Mouse (Mus musculus): ENCODE data around the gene Fbrsl1. TPM values are rescaled to one million over a fixed set of nuclear protein-coding genes. Genes with fewer than 3 reads are reported as not detected.

Gene Fbrsl1
- polyA plus RNA-seq, 1 experiment from 2014 or later: 4.3 TPM

GRCm38 (mm10) chr5:110420201-110420600 lies 28.1 kb downstream of the Fbrsl1 start:
- WGBS: 86% methylated on average over 4 of the region's 4 CpGs
- Histone ChIP-seq H3K4me2 (ENCODE audit: low read depth, low read length) (no peak overlapping the region), H3K27me3 (replicated peaks; ENCODE audit: control insufficient read depth, insufficient read depth, low read length) (no peaks in the 10 kb centered on the region), H3K36me3 (ENCODE audit: control insufficient read depth, insufficient read depth, low read length) (no peaks in the 10 kb centered on the region), H3K9me3 (ENCODE audit: control insufficient read depth, low read length) (no peaks in the 10 kb centered on the region), H3K4me3 (ENCODE audit: low read length) (no peak overlapping the region), H3K27ac (ENCODE audit: low read length) (no peak overlapping the region), H3K4me1 (ENCODE audit: control insufficient read depth, insufficient read depth, low read length) (peaks cover 6% of the 10 kb centered on the region; the same call in 1 of the 2 replicates), H3K9ac (ENCODE audit: low read depth, low read length) (no peak overlapping the region)
- no peak for ATAC-seq

DNA sequence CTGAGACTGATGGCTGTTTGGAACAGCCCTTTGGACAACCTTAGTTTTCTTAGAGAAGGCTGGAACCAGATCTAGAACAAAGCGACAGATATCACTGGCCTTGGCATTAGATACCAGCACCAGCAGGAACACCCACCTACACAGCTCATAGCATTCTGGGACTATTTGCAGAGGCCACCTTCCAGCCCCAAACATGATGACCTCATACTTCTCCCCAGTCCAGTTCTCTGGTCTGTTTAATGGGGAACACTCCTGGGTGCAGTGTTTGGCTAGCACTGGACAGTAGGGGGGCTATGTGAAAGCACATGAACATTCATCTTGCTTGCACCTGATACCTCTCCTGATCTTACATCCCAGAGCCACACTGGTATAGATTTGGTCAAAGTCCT lies 29.8 kb downstream of the Fbrsl1 start:
- H3K27ac ChIP-seq (ENCODE audit: low read length): no peak overlapping the region
- peaks cover 6% of the 10 kb centered on the region; the same call in 1 of the 2 replicates for H3K4me1 ChIP-seq (ENCODE audit: control insufficient read depth, insufficient read depth, low read length)
- WGBS: 82% methylated on average over 1 of the region's 1 CpGs
- no peak overlapping the region for H3K9ac ChIP-seq (ENCODE audit: low read depth, low read length)
- ATAC-seq: no peak
- H3K36me3 ChIP-seq (ENCODE audit: control insufficient read depth, insufficient read depth, low read length): no peaks in the 10 kb centered on the region
- no peaks in the 10 kb centered on the region for H3K9me3 ChIP-seq (ENCODE audit: control insufficient read depth, low read length)
- H3K4me2 ChIP-seq (ENCODE audit: low read depth, low read length): no peak overlapping the region
- H3K4me3 ChIP-seq (ENCODE audit: low read length): no peak overlapping the region
- H3K27me3 ChIP-seq (replicated peaks; ENCODE audit: control insufficient read depth, insufficient read depth, low read length): no peaks in the 10 kb centered on the region

DNA sequence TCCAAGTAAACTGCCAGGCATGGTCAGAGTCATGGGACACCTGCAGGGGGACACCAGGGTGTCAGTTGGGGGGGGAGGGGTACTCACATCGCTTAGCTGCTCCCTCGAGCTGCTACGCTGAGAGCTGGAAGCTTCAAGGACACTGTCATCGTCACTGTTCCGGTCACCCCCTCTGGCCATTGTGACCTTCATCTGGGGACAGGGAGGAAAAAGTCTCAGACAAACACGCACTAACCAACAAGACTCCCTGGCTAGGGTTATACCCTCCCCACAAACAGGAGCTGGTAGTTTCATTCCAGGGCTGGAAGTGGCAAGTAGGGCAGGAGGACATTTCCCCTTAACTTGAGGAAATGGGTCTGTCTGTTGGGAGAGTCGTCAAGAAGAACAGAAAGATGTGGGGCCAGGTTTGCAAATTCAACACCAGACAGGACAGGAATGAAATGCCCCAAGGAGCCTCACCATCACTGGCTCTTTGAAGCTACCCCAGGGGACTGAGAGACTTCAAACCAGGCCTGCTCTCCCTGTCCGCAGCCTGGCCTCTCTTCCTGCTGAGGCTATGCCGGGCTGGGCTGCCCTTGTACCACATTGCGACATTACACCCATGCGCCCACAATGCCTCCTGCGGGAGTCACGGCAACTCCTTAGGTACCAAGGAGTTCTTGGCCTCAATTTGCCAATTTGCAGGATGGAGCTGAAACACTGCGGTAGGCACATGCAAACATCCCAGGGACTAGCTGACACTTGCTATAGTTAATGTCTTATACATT lies 30.4 kb downstream of the Fbrsl1 start:
- Histone ChIP-seq H3K4me2 (ENCODE audit: low read depth, low read length) (no peak overlapping the region), H3K4me1 (ENCODE audit: control insufficient read depth, insufficient read depth, low read length) (peaks cover 6% of the 10 kb centered on the region; the same call in 1 of the 2 replicates)
- WGBS: 61% methylated on average over 14 of the region's 14 CpGs

GRCm38 (mm10) chr5:110416825-110417401 lies 31.4 kb downstream of the Fbrsl1 start:
- no peaks in the 10 kb centered on the region for H3K27me3 ChIP-seq (replicated peaks; ENCODE audit: control insufficient read depth, insufficient read depth, low read length)
- H3K4me3 ChIP-seq (ENCODE audit: low read length): no peak overlapping the region
- no peak overlapping the region for H3K9ac ChIP-seq (ENCODE audit: low read depth, low read length)
- 37% methylated on average over 7 of the region's 7 CpGs for WGBS
- no peak for ATAC-seq
- peaks cover 6% of the 10 kb centered on the region; the same call in 1 of the 2 replicates for H3K4me1 ChIP-seq (ENCODE audit: control insufficient read depth, insufficient read depth, low read length)
- no peak overlapping the region for H3K27ac ChIP-seq (ENCODE audit: low read length)
- H3K4me2 ChIP-seq (ENCODE audit: low read depth, low read length): no peak overlapping the region
- no peaks in the 10 kb centered on the region for H3K36me3 ChIP-seq (ENCODE audit: control insufficient read depth, insufficient read depth, low read length)
- H3K9me3 ChIP-seq (ENCODE audit: control insufficient read depth, low read length): no peaks in the 10 kb centered on the region

More for the DNA sequence above, 30.4 kb downstream of the Fbrsl1 start:
- no peak overlapping the region for H3K27ac ChIP-seq (ENCODE audit: low read length)
- ATAC-seq: no peak
- no peaks in the 10 kb centered on the region for H3K36me3 ChIP-seq (ENCODE audit: control insufficient read depth, insufficient read depth, low read length)
- no peak overlapping the region for H3K4me3 ChIP-seq (ENCODE audit: low read length)
- H3K27me3 ChIP-seq (replicated peaks; ENCODE audit: control insufficient read depth, insufficient read depth, low read length): no peaks in the 10 kb centered on the region
- no peaks in the 10 kb centered on the region for H3K9me3 ChIP-seq (ENCODE audit: control insufficient read depth, low read length)
- no peak overlapping the region for H3K9ac ChIP-seq (ENCODE audit: low read depth, low read length)

- Histone ChIP-seq H3K4me1 (ENCODE audit: control insufficient read depth, insufficient read depth, low read length) (0 out of 2 replicates have a peak, but pooled peaks cover 6% of the 10 kb centered on the region), H3K27ac (ENCODE audit: low read length) (no peak overlapping the region), H3K27me3 (replicated peaks; ENCODE audit: control insufficient read depth, insufficient read depth, low read length) (no peaks in the 10 kb centered on the region), H3K4me2 (ENCODE audit: low read depth, low read length) (no peak overlapping the region), H3K9ac (ENCODE audit: low read depth, low read length) (no peak overlapping the region), H3K36me3 (ENCODE audit: control insufficient read depth, insufficient read depth, low read length) (no peaks in the 10 kb centered on the region), H3K9me3 (ENCODE audit: control insufficient read depth, low read length) (no peaks in the 10 kb centered on the region), H3K4me3 (ENCODE audit: low read length) (no peak overlapping the region)
- 52% methylated on average over 13 of the region's 13 CpGs for WGBS
- ATAC-seq: no peak
Measured at GRCm38 (mm10) chr5:110415806-110416700, 32.2 kb downstream of the Fbrsl1 start.

DNA sequence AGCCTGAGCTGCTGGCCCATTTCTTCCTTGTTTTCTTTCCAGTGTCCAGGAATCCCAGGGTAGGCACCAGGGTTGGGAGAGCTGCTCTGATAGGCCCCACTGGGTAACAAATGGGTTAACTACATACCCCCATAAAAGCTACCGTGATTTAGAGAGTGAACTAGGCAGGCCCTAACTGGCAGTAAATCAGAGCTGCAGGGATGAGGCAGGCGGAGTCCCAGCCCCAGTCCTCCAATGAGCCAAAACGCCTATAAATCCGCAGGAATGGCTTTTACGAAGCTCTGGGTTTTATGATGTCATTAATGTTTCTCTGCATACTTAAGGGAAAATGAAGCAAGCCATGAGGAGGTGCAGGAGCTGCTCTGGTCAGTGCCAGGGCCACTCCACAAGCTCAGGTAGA lies 33.3 kb downstream of the Fbrsl1 start:
- no peak overlapping the region for H3K9ac ChIP-seq (ENCODE audit: low read depth, low read length)
- no peaks in the 10 kb centered on the region for H3K36me3 ChIP-seq (ENCODE audit: control insufficient read depth, insufficient read depth, low read length)
- 42% methylated on average over 5 of the region's 5 CpGs for WGBS
- no peak for ATAC-seq
- H3K27ac ChIP-seq (ENCODE audit: low read length): no peak overlapping the region
- 0 out of 2 replicates have a peak, but pooled peaks cover 6% of the 10 kb centered on the region for H3K4me1 ChIP-seq (ENCODE audit: control insufficient read depth, insufficient read depth, low read length)
- H3K9me3 ChIP-seq (ENCODE audit: control insufficient read depth, low read length): no peaks in the 10 kb centered on the region
- no peak overlapping the region for H3K4me3 ChIP-seq (ENCODE audit: low read length)
- no peak overlapping the region for H3K4me2 ChIP-seq (ENCODE audit: low read depth, low read length)
- H3K27me3 ChIP-seq (replicated peaks; ENCODE audit: control insufficient read depth, insufficient read depth, low read length): no peaks in the 10 kb centered on the region

- no peaks in the 10 kb centered on the region for H3K27me3 ChIP-seq (replicated peaks; ENCODE audit: control insufficient read depth, insufficient read depth, low read length)
- no peaks in the 10 kb centered on the region for H3K36me3 ChIP-seq (ENCODE audit: control insufficient read depth, insufficient read depth, low read length)
- 80% methylated on average over 14 of the region's 14 CpGs for WGBS
- H3K27ac ChIP-seq (ENCODE audit: low read length): no peak overlapping the region
- no peak overlapping the region for H3K4me2 ChIP-seq (ENCODE audit: low read depth, low read length)
- H3K4me1 ChIP-seq (ENCODE audit: control insufficient read depth, insufficient read depth, low read length): no peaks in the 10 kb centered on the region
- H3K4me3 ChIP-seq (ENCODE audit: low read length): no peak overlapping the region
- no peak for ATAC-seq
- no peaks in the 10 kb centered on the region for H3K9me3 ChIP-seq (ENCODE audit: control insufficient read depth, low read length)
- no peak overlapping the region for H3K9ac ChIP-seq (ENCODE audit: low read depth, low read length)
Measured at GRCm38 (mm10) chr5:110413018-110413417, 35.3 kb downstream of the Fbrsl1 start.

DNA sequence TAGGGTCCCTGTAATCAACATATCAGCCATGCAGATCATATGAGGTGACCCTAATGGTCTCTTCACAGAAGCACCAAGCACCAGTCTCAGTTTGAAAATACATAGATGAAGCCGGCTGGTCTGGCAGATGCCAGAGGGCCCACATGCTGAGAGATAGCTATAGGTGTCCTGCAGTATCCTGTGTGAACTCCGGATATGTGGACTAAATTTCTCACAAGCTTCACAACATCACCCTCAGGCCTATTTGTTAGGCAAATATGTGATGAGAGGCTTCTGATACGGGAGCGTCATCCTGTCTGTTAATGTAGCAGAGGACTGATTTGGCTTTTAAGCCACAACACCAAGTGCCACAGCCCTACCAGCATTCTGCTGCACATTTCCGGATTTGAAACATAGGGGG lies 37.9 kb downstream of the Fbrsl1 start:
- Histone ChIP-seq H3K4me3 (ENCODE audit: low read length) (no peak overlapping the region), H3K9ac (ENCODE audit: low read depth, low read length) (no peak overlapping the region), H3K27ac (ENCODE audit: low read length) (no peak overlapping the region), H3K4me2 (ENCODE audit: low read depth, low read length) (no peak overlapping the region), H3K9me3 (ENCODE audit: control insufficient read depth, low read length) (no peaks in the 10 kb centered on the region), H3K27me3 (replicated peaks; ENCODE audit: control insufficient read depth, insufficient read depth, low read length) (no peaks in the 10 kb centered on the region), H3K36me3 (ENCODE audit: control insufficient read depth, insufficient read depth, low read length) (no peaks in the 10 kb centered on the region), H3K4me1 (ENCODE audit: control insufficient read depth, insufficient read depth, low read length) (peaks cover 4% of the 10 kb centered on the region; the same call in 1 of the 2 replicates)
- ATAC-seq: no peak
- WGBS: 84% methylated on average over 5 of the region's 5 CpGs

DNA sequence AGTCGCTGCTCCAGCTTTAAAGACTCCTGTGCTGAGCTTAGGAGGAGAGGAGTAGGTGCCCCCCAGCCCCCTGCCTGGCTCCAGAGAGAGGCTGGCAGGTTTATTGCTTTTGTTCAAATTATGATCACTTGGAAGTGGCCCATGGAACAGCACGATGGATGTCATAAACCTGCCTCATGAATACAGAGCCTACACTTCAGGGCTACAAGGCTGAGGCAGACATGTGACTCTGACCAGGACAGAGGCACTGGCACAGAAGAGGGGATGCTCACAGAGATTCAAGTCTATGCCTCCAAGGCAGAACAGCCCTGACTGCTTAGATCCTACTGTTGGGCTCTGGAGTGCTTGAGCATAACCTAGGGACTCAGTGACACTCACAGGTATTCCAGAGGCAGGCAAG lies 39.3 kb downstream of the Fbrsl1 start:
- 64% methylated on average over 2 of the region's 2 CpGs for WGBS
- H3K4me2 ChIP-seq (ENCODE audit: low read depth, low read length): no peak overlapping the region
- H3K9me3 ChIP-seq (ENCODE audit: control insufficient read depth, low read length): no peaks in the 10 kb centered on the region
- no peaks in the 10 kb centered on the region; the same call in 1 of the 2 replicates for H3K36me3 ChIP-seq (ENCODE audit: control insufficient read depth, insufficient read depth, low read length)
- H3K27ac ChIP-seq (ENCODE audit: low read length): no peak overlapping the region
- no peak overlapping the region for H3K9ac ChIP-seq (ENCODE audit: low read depth, low read length)
- peaks cover 4% of the 10 kb centered on the region; the same call in 1 of the 2 replicates for H3K4me1 ChIP-seq (ENCODE audit: control insufficient read depth, insufficient read depth, low read length)
- no peaks in the 10 kb centered on the region for H3K27me3 ChIP-seq (replicated peaks; ENCODE audit: control insufficient read depth, insufficient read depth, low read length)
- H3K4me3 ChIP-seq (ENCODE audit: low read length): no peak overlapping the region
- ATAC-seq: no peak

Data from intestine, embryonic 16.5 days (tissue).